Mouse (Mus musculus): ENCODE measurements around the gene Cracr2b.

Cracr2b gene

DNA sequence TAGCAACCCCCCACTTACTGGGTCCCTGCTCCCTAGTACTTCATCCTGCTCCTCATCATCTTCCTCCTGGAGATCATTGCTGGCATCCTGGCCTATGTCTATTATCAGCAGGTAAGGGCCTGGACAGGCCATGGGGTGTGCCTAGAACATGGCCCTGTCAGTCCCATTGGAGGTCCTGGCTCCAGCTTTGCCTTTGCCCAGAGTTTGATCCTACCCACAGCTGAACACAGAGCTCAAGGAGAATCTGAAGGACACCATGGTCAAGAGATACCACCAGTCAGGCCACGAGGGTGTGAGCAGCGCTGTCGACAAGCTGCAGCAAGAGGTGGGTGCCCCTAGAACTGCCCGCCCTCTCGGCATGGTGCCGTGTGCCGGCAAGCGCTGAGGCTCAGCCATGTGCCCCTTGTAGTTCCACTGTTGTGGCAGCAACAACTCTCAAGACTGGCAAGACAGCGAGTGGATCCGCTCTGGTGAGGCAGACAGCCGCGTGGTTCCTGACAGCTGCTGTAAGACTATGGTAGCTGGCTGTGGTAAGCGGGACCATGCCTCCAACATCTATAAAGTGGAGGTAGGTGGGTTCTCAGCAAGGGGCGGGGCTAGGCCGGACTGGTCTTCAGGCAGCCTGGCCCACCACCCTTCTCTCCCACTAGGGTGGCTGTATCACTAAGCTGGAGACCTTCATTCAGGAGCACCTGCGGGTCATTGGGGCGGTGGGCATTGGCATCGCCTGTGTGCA lies 9.2 kb downstream of the Cracr2b start:
- DNase-seq (ENCODE audit: low read depth), result no peak

DNA sequence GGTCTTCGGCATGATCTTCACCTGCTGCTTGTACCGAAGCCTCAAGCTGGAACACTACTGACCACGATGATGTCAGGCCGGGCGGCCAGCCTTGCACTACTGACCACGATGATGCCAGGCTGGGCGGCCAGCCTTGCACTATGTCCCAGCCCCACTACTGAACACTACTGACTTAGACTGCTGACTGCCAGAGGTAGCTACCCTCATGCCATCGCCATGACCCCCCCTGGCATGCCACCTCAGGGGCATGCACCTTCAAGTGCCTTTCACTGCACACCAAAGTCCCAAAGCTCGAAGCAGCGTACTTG lies 9.7 kb downstream of the Cracr2b start:
- DNase-seq (ENCODE audit: low read depth), result no peak

DNA sequence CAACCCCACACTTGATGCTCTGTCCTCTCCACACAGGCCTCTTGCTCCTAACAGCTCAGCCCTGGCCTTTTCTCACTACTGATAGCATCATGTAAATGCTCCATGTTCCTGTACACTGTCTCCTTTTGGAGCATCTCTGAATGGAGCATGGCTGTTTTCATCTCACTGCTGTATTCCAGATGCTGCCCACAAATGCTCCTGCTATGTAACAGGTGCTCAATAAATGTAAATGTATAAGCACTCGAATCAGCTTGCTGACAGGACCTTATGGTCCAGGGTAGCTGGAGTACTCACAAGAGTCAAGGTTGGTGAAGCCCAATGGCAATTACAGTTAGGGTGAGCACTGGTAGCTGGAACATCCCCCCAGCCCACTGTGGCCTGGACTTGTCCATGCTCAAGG lies 10.3 kb downstream of the Cracr2b start:
- DNase-seq (ENCODE audit: low read depth), result no peak

DNA sequence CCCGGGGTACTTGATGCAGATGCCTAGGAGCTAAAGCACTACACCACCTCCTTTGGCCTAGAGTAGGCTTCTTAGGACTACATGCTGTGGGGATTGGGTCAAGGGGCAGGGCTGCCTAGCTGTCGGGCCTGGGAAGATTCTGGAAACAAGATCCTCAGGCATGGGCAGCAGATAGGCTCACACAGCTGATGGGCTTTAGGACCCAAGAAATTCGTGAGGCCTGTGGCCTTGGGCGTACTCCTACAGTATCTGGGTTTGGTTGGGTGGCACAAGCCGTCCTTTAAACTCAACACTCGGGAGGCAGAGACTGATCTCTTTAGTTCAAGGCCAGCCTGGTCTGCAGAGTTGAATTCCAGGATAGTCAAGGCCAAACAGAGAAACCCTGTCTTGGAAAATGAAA lies 11.3 kb downstream of the Cracr2b start:
- DNase-seq (ENCODE audit: low read depth), result no peak

DNA sequence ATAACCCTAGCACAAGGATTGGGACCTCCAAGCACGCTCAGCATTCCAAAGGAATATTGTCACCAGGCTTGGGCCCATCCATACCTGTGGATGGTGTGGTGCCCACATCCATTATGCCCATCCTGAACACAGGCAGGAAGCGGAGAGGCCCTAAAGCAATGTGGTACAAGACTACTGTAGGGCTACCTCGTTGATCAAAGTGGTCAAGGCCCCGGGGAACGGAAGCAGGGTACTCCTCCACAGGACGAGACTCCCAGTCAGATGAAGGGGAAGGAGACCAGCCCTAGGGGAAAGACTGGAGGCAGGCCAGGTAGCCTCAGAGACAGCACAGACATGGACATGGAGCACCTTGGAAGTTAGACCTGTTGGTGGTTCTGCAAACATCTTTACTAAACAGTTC lies 11.9 kb downstream of the Cracr2b start:
- DNase-seq (ENCODE audit: low read depth), result no peak

DNA sequence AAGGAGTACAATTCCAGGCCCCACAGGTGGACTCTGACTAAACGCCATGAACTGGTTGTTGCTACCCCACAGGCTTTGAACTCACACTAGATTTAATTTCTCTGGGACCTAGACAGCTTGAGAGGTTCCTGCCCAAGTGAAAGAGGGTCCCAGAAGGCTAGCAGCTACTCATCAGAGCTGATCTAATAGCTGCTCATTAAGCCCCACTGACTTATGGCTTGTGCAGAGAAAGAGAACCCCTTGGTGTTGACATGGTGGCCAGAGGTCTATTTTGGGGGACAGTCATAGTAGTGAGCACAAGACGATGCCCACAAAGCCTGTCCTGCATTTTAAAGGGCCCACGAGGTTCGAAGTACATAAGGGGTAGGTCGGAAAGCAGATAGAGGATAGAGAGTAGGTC lies 13.3 kb downstream of the Cracr2b start:
- DNase-seq (ENCODE audit: low read depth), result no peak

DNA sequence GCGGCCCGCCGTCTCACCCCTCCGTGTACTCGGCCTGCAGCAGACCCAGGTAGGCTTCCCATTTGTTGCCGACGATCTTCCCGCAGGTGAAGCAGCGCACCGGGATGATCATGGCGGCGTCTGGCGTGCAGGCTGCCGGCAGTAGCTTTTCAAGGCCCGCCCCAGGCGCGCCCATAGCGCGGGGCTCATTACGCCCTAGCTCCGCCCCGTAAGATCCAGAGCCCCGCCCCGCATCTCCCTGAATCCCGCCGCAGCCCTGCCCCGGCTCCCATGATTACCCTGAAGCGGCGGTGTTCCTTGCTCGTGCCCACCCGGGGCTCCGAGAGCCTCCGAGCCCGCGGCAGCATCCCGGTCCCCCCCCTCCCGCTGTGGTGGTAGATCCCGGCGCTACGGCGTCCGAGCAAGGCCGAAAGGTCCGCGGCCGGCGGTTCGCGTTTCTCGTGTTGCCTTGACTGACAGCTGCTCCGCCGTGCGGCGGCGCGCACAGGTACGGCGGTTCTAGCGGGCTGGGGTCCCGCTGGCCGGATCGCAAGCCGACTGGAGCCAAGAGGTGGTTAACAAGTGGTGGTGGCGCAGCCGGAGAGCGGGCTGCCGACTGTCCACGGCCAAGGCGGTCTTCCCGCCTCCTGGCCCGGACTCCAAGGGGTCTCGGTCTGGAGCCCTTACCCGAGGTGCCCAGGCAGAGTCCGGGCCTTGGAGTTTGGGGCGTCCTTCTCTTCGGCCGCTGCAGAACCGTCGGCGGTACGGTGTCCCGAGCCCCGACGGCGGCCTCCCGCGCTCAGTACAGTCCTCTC lies 14.3 kb downstream of the Cracr2b start, which contains the start of the genes Polr2l and Tspan4:
Gene Polr2l, minus strand, starts transcription at position 122 of the 794 bp plus-strand sequence.
Gene Tspan4, plus strand, starts transcription at position 230 of the 794 bp plus-strand sequence.
- DNase-seq (ENCODE audit: low read depth), result peak; percentile 93

DNA sequence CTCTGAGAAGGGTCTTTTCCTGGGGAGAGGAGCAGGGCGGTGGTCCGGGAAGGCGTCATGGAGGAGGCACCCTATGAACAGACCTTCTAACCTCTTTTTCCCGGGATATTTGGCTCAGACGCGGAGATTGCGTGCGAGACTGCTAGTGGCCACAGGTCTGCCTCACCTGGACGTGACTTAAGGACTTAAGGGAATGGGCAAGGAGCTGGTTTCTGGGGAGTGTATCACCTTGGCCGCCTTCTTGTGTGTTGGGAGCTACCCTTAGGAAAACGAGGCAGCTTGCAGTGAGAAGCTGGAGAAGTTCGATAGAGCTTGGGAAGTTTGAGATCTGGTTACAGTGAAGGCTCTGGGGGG lies 14.9 kb downstream of the Cracr2b start:
- DNase-seq (ENCODE audit: low read depth), result no peak

DNA sequence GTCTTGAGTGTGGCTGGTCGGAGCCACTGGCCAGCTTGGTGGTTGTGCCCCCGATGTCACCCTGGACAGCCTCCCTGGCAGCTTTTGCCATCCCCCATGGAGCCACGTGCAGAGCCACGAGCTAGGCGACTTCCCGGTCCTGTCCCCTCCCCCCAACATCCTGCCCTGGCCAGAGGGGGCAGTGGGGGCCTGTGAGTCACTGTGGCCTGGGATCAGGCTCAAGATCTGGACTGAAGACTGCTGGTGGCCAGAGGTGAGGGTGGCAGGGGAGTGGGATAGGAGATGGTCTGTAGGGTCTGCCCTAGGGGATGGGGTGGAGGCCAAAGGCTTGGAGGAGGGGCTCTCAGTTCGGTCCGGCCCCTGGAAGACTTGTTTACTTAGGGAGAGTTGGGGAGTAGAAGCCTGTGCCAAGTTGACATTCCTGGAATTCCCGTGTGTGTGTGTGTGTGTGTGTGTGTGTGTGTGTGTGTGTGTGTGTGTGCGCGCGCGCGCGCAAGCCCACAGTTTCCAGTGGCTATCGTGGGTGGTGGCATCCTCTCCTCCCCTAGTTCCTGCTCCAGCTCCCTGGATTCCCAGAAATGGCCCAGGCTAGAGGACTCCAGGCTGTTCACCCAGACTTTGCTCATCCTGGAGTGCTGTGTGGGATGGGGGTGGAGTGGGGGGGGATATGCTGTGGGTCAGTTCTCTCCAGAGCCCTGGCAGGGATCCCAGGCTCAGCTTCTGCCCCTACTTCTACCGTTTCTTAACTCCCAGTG lies 15.5 kb downstream of the Cracr2b start:
- DNase-seq (ENCODE audit: low read depth), result peak; percentile 54

DNA sequence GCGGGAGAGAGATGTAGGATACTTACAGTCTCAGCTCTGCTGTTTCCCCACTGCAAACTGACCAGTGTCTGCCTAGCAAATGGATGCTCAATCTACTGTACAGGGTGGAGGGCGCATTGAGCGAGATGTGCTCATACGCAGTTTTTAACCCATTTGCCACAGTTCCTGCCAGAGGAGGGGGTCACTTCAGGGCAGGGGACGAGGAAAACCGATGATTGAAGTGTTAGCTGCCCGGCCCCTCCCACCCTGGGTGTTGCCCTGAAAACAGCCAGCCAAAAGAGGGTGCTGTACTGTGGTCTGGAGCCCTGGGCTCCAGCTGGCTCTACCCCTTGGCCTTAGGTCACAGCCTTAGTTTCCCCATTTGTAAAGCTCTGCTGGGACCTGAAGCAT lies 16.1 kb downstream of the Cracr2b start:
- peak; percentile 44 for DNase-seq (ENCODE audit: low read depth)

DNA sequence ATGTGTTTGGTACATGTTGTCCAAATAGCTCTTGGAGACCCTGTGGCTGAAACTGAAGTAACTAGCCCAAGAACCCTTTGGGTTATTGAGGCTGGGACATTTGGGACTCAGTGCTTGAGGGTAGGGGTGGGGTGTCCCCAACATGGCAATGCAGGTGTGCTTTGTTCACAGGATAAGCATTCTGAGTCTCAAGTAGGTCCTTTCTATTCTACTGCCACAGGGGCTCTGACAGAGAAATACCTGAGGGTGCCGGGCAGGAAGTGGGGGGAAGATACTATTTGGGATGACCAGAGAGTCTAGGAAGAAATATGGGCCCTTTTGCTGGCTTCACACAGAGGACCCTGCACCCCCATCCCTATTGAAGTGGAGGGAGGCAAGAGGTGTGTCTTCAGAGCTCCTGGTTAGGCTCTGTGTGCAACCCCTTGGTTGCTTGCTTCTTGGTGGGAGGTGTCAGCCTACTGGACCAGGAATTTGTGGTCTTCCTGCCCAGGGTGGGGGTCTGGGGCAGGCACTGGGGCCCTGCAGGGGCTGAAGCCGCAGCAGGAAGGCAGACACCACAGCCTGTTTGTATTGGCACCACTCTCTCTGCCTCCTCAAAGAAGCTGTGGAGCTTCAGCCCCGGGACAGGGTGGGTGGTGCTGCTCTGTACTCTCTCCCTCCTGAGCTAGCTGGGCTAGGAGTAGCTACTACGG lies 16.8 kb downstream of the Cracr2b start:
- no peak for DNase-seq (ENCODE audit: low read depth)

DNA sequence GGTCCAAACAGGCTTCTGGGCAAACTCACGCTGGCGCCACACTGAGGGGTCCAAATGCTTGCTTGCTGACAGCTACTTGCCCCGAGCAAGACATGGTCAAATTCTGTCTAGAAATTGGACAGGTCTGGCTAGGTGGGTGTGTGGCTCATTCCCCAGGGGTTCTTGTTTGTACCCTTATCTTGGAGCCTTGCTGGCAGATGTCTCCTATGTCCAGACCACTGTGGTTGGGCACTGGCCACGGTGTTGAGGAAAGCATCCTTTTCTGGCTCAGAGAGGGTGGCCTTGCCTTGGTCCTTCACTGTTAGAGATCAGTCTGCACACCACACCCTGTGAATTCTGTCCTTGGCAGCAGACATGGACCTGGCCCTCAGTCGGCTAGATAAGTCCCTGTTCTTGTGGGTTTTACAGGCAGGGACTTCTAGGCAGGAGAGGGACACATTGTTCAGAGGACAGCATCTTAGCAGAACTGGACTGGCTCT lies 17.4 kb downstream of the Cracr2b start:
- DNase-seq (ENCODE audit: low read depth), result no peak

DNA sequence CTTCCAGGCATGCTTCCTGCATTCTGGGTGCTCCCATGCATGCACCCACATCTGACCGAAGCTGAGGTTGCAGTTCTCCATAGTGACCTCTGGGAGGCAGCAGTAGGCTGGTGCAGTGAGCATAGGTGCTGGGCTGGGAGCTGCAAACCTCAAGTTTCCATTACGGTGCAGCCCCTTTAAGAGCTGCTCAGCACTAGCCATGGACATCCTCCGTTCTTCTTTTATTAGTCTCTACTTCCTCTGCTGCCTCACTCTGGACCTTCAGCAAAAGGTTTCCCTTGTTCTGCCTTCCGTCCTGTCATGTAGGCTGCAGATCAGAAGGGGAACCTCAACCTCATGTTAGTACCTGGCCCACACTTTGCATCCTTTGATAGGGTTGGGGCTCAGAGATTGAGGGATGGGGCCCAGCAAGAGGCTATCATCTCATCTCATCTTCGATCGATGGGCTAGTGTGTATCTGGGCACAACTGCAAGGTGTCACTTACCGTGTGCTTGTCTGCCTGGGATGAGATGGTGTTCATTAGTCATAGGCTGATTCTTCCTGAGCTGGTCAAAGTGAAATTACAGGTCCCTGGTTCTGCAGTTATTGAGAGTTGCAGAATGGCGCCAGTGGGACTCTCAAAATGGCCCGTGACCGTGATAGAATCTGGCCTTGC lies 20.1 kb downstream of the Cracr2b start:
- peak; percentile 92 for DNase-seq (ENCODE audit: low read depth)

DNA sequence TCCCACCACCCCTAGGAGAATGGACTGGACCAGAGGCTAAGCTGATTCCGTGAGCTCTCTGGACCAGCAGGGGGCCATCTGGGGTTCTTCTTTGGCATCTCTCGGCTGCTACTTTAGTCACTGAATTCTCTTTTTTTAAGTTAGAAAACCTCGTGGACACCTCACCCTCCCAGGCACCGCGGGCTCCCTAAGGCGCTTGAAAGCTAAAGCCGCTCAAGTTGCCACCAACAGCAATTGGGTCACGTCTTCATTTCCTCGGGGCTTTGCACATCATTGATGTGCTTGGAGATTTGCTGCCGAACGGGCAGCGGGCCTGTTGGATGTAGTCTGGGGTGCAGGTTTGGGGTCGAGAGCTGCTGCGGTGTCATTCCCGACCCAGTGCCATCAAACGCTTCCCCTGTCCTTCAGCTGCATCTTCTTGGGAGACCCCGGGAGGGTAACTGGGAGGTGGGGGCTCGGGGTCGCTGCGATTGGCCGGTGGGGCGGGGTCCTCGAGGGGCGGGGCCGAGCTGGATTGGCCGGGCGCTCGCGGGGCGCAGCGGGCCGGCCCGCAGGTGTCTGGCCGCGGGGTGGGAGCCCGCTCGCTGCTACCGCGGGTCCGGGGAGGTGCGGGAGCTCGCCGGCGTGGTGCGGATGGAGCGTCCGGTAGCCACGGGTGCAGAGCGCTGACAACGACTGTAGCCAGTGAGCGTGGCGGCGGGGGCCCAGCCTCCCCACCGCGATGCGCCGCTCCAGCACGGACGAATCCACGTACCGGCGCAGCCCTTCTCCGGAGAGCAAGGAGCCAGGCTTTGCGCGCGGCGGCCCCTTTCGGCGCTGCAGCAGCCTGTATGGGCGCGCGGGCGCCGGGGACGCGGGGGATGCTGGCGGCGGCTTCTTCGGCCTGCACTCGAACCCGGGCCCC lies 20.9 kb downstream of the Cracr2b start:
- DNase-seq (ENCODE audit: low read depth), result peak; percentile 80

DNA sequence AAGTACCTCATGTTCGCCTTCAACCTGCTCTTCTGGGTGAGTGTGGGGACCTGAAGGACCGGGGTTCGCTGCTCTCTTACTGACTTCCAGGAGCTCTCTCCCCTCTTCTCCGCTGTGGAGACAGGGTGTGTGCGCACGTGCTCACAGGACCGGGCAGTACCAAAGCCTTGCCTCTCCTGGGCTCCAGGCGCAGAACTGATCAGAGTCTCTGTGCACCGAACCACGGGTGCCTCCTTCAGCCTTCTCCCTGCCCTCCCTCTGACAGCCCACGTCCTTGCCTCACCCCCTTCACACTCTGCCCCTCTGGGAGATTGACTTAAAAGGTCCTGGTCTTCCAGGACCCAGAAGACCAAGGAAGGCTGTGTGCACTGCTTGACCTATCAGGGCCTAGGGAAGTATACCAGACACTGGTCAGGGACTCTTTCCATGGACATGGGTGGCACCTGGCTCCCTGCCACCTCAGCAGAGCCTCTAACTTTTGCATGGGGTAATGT lies 21.7 kb downstream of the Cracr2b start:
- no peak for DNase-seq (ENCODE audit: low read depth)

DNA sequence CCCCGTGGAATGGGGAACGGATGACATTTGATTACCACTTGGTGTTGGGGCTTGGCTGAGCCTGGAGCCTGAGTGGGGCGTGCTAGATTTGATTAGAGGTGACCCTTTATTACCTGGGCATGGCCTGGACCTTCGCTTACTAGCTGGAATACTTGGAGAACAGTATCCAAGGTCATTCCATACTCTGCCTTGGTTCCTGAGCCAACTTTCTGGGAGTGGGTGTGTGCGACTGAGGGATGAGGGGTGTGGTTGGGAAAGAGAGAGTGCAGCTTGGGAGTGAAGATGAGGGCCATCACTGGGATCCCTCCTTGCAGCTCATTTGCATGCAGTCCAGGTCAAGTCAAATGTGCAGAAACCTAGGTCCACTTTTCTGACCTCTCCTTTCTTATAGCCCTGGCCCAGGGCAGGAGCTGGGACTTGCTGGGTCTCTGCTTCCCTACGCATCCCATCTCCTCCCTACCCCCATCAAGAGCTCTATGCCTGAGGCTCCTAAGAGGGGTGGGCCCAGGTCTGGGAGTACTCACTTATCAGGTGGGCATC lies 22.3 kb downstream of the Cracr2b start:
- no peak for DNase-seq (ENCODE audit: low read depth)

DNA sequence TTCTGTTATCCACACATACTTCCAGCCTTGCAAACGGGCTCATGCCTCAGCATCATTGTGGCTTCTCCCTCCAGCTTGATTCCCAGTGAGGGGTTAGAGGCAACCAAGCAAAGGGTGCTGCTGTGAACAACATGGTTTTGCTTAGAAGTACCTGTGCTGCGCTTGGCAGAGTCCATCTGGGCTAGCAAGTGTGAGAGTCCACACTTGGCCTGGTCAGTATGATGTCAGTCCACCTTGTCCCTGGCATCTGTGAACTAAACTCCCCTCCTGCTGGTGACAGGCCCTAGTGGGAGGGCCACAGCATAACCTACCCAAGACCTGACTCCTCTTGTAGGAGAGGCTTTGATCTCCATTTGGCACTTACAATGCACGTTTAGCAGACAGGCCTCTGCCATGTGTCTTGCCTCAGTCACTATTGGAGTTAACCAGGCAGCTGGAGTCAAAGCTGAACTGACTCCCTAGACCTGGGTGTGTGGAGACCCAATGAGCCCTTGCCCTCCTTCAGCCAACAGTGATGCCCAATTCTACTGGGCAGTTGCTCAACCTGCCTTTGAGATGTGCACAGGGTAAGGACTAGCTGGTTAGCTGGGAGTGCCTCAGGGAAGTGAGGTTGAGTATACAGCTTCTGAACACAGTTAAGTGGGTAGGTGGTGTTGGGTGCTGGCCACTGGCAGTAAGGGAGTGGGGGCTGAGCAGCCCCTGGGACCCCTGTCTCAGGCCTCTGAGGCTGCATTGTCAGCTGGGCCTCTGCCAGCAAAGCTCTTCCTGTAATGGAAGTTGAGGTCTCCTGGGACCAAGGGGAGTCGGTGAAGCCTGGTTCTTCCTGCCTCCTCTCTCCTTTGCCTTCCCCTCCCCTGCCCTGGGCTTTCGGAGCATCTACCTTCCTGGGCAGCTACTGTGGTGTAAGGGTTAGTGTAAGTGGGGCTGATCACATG lies 23.6 kb downstream of the Cracr2b start:
- DNase-seq (ENCODE audit: low read depth), result no peak

DNA sequence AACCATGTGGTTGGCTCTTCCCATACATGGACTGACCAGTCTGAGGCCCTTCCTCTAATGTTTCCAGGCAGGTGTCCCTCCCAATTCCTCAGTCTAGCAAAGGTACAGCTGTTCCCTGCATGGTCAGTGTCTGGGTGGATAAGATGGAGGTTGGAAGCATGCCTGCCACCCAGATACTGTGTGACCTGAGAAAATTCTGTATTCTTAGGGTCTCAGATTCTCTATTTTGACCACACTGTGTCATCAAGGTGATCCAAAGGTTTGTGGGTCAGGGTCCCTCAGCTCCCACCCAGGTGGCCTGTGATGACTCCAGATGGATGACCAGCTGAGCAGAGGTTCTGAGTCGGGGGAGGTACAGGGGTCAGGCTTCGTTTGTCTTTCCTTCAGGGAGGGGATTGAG lies 24.3 kb downstream of the Cracr2b start:
- no peak for DNase-seq (ENCODE audit: low read depth)

DNA sequence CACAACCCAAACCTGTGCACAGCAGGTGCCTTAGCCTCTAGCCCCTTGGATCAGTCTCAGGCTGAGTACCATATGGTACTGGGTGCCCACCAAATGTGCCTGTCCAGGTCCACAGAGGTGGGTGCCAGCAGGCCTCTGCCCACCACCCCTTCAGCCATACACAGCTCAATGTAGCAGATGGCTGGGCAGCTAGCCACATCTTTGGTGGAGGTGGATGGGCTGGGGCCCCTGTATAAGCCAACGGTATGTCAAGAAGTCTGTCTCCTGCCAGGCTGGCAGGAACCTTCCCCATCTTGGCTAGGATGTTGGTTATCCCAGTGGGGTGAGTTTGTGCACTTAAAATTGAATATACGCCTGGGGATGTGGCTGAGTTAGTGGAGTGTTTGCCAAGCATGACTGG lies 24.7 kb downstream of the Cracr2b start:
- DNase-seq (ENCODE audit: low read depth), result no peak

Measured in induced T-regulatory cell, adult 2 months (primary cell).